Mouse (Mus musculus): ENCODE data around the gene Clca3a2. TPM values are rescaled to one million over a fixed set of nuclear protein-coding genes. Genes with fewer than 3 reads are reported as not detected.
"Not testable (repeated sequence)": the region's sequence is repeated elsewhere in the genome, so short reads cannot be mapped to it uniquely, and the experiment has no call there.

Clca3a2 gene
- total RNA-seq, 2 experiments from 2014 or later = 0.10 TPM; not detected in 1

- DNase-seq (ENCODE audit: low spot score in 2 of 2) = not testable (repeated sequence)
Measured at GRCm38 (mm10) chr3:144749062-144749963, 70.0 kb downstream of the Clca3a2 start.

DNA sequence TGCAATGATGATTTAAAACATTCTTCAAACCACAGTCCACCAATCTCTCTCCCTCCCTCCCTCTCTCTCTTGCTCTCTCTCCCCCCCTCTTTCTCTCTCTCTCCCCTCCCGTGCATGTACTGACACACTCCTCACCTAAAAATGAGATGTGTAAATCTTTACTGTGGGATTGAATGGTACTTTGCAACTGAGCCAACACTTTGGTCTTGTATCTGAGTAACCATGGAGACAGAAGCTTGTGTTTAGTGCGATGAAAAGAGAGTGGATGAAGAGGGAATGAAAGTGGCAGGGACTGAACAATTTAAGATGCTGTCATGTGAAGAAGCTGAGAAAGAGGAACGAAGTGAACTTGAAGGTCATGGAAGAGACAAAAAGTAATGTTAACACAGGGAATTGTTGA, 71.6 kb downstream of the Clca3a2 start:
- DNase-seq (ENCODE audit: low spot score in 2 of 2) = not testable (repeated sequence)

Other genes with a start within 250 kb of the Clca3a2 start
- gene Hs2st1, start 249.3 kb downstream of the Clca3a2 start, total RNA-seq (2021) = 10 to 100 TPM; 36.7 to 37.7 TPM
- 100 to 1,000 TPM; 226 to 228 TPM for gene Selenof, start 249.2 kb downstream of the Clca3a2 start, total RNA-seq (2021)
- gene Sh3glb1, start 99.2 kb downstream of the Clca3a2 start, total RNA-seq (2021) = 100 to 1,000 TPM; 276 to 331 TPM
- gene Clca3a1, start 58.5 kb downstream of the Clca3a2 start, total RNA-seq (2021) = under 1 TPM; 0.23 to 0.69 TPM
- gene Clca3b, start 29.9 kb upstream of the Clca3a2 start, total RNA-seq (2021) = not detected
- gene Clca4b, start 113.0 kb upstream of the Clca3a2 start, total RNA-seq (2021) = not detected
- gene Clca4a, start 155.6 kb upstream of the Clca3a2 start, total RNA-seq (2021) = not detected
- gene Clca1, start 213.3 kb upstream of the Clca3a2 start, total RNA-seq (2021) = not detected

Measured in gastrocnemius, postnatal 4 days (tissue).